Mouse (Mus musculus) myocyte (in vitro differentiated cells): ENCODE data around the gene Grk4.

Experiments used
- E2F4 ChIP-seq: IDR thresholded peaks from one replicate; pipeline ENCODE4 v1.6.1; 2011; ENCODE audit warnings: mild to moderate bottlenecking, control low read depth, moderate library complexity; ENCODE audit not compliant: insufficient read depth
- MAX ChIP-seq: IDR thresholded peaks from one replicate; pipeline ENCODE4 v1.6.1; 2011; ENCODE audit warnings: low read depth, mild to moderate bottlenecking, control low read depth
- MYOG ChIP-seq, 3 experiments: IDR thresholded peaks; one replicate each; pipeline ENCODE4 v1.6.1; 2011; ENCODE audit warnings: control low read depth in 2 of 3, low read depth in 2 of 3, mild to moderate bottlenecking in 2 of 3; ENCODE audit not compliant: insufficient read length in 2 of 3, control insufficient read depth in 1 of 3, insufficient read depth in 1 of 3
- POLR2A ChIP-seq: IDR thresholded peaks from one replicate; pipeline ENCODE4 v1.6.1; 2011; ENCODE audit warnings: low read depth, mild to moderate bottlenecking, control low read depth, moderate library complexity; ENCODE audit not compliant: insufficient read length
- POLR2AphosphoS2 ChIP-seq: IDR thresholded peaks from one replicate; pipeline ENCODE4 v1.6.1; 2011; ENCODE audit warnings: low read depth, control low read depth; ENCODE audit not compliant: insufficient read length
- REST ChIP-seq: IDR thresholded peaks from one replicate; pipeline ENCODE4 v1.6.1; 2011; ENCODE audit warnings: mild to moderate bottlenecking, control low read depth, moderate library complexity; ENCODE audit not compliant: insufficient read depth, insufficient read length
- SRF ChIP-seq: IDR thresholded peaks from one replicate; pipeline ENCODE4 v1.6.1; 2011; ENCODE audit warnings: low read depth; ENCODE audit not compliant: control insufficient read depth, insufficient read length
- TCF12 ChIP-seq: IDR thresholded peaks from one replicate; pipeline ENCODE4 v1.6.1; 2011; ENCODE audit warnings: mild to moderate bottlenecking, control low read depth; ENCODE audit not compliant: poor library complexity, insufficient read depth, severe bottlenecking
- TCF3 ChIP-seq: IDR thresholded peaks from one replicate; pipeline ENCODE4 v1.6.1; 2011; ENCODE audit warnings: low read depth, control low read depth; ENCODE audit not compliant: insufficient read length
- USF1 ChIP-seq: IDR thresholded peaks from one replicate; pipeline ENCODE4 v1.6.1; 2011; ENCODE audit warnings: low read depth, mild to moderate bottlenecking, control low read depth, moderate library complexity

- TF ChIP-seq USF1 (no peak), MAX (no peak), POLR2A (no peak), POLR2AphosphoS2 (no peak), MYOG (IDR thresholded peaks at IDR 0.05; ENCODE audit: control insufficient read depth in 1 of 3, insufficient read depth in 1 of 3, insufficient read length in 2 of 3, low read depth in 2 of 3) (no peak), SRF (no peak), TCF3 (no peak), REST (no peak), TCF12 (no peak), E2F4 (no peak)
Observed at GRCm38 (mm10) chr5:34708436-34708835, 48.3 kb downstream of the Grk4 start.
